Comparison of ENCODE assay signal across 8 mouse cellular contexts in genomic region chr1:179803513-179804139, GRCm38 (mm10). TPM values are rescaled to one million over a fixed set of nuclear protein-coding genes. Genes with fewer than 3 reads are reported as not detected.
DNase-seq lines count a peak whose midpoint lies in the region; ATAC-seq and TF ChIP-seq lines count a peak whose summit lies in the region.

Gene Ahctf1 (minus strand): TSS chr1:179803680.

- H3K4me3 ChIP-seq in ES-E14 (ENCODE audit: insufficient read depth in 1 of 2, low read depth in 1 of 2, low read length in 2 of 2, poor library complexity in 1 of 2, severe bottlenecking in 1 of 2), result peak within 1 kb of the TSS; percentile 73 to 93
- H3K4me3 ChIP-seq in forebrain, embryonic 15.5 days, result peak within 1 kb of the TSS; percentile 64
- peak within 1 kb of the TSS; percentile 65 for H3K4me3 ChIP-seq in lung, adult 2 months (replicated peaks; ENCODE audit: extremely low read depth, low read depth, low read length)

- in situ Hi-C loops in ES-E14 (cut with MboI; ENCODE audit: low sequenced_read_pairs in 2 of 2, unreplicated experiment in 2 of 2), result no loop called here

- intact Hi-C loops in heart, postnatal 25 days (cut with DNase I), result no loop called here

- no peaks in the 10 kb centered on the region; the same call in 1 of the 2 replicates for H3K36me3 ChIP-seq in ES-E14 (ENCODE audit: control insufficient read depth, insufficient read depth, low read length, poor library complexity, severe bottlenecking)
- H3K36me3 ChIP-seq in forebrain, embryonic 15.5 days, result no peaks in the 10 kb centered on the region

- H3K9me3 ChIP-seq in ES-E14 (ENCODE audit: control insufficient read depth, insufficient read depth, low read depth, low read length), result no peaks in the 10 kb centered on the region
- H3K9me3 ChIP-seq in forebrain, embryonic 15.5 days, result no peaks in the 10 kb centered on the region

- H3K27me3 ChIP-seq in forebrain, embryonic 15.5 days, result no peaks in the 10 kb centered on the region

- H3K27ac ChIP-seq in ES-E14 (ENCODE audit: insufficient read depth, low read depth, low read length, poor library complexity, severe bottlenecking), result peak within 1 kb of the TSS; percentile 92
- peak within 1 kb of the TSS; percentile 98 for H3K27ac ChIP-seq in forebrain, embryonic 15.5 days (replicated peaks)

- 0 out of 2 replicates have a peak, but pooled peaks have one; percentile 5 for TF ChIP-seq CTCF in lung, adult 2 months (IDR thresholded peaks at IDR 0.05; ENCODE audit: insufficient read depth, low read length)

- H3K4me2 ChIP-seq in forebrain, embryonic 15.5 days (replicated peaks), result peak within 1 kb of the TSS; percentile 71

- TF ChIP-seq POLR2A in lung, adult 2 months (IDR thresholded peaks at IDR 0.05; ENCODE audit: borderline replicate concordance, extremely low read depth, low read depth, low read length), result peak; percentile 95

- peak within 1 kb of the TSS; percentile 98 for H3K9ac ChIP-seq in ES-E14 (ENCODE audit: insufficient read depth, low read depth, low read length, poor library complexity, severe bottlenecking)
- peak within 1 kb of the TSS; percentile 90 for H3K9ac ChIP-seq in forebrain, embryonic 15.5 days (replicated peaks)

- WGBS in forebrain, embryonic 15.5 days, result under 1% methylated on average over 56 of the region's 56 CpGs
- under 1% methylated on average over 56 of the region's 56 CpGs for WGBS in lung, adult 2 months

- peaks cover 0 to 2% of the 10 kb centered on the region in 2 experiments; a peak in 2 of 4 replicates for H3K4me1 ChIP-seq in ES-E14 (ENCODE audit: control insufficient read depth in 2 of 2, insufficient read depth in 2 of 2, low read length in 2 of 2, poor library complexity in 1 of 2)
- peaks cover 24% of the 10 kb centered on the region for H3K4me1 ChIP-seq in forebrain, embryonic 15.5 days
- H3K4me1 ChIP-seq in lung, adult 2 months (ENCODE audit: control insufficient read depth, insufficient read depth, low read length), result peaks cover 9% of the 10 kb centered on the region; the same call in 1 of the 2 replicates

- ATAC-seq in forebrain, embryonic 15.5 days (replicated peaks), result peak; percentile 99
- peak; percentile 92 for ATAC-seq in neutrophil, adult 5-6 weeks (ENCODE audit: extremely low read depth, insufficient number of reproducible peaks, low FRiP score, poor library complexity, severe bottlenecking)

- peak; percentile 96 for DNase-seq in ES-E14 (ENCODE audit: low read depth, low spot score)
- peak; percentile 99 for DNase-seq in cerebellum, adult 11-12 months
- DNase-seq in heart, postnatal 25 days (ENCODE audit: low spot score), result peak; percentile 98
- DNase-seq in layer of hippocampus, adult 18-20 months (ENCODE audit: low spot score in 2 of 2), result peak; percentile 99
- peak; percentile 98 for DNase-seq in lung, adult 2 months
- DNase-seq in thymus, adult 18-20 months, result peak; percentile 89 to 93

TF ChIP-seq in ES-E14, 5 proteins besides CTCF, POLR2A, EP300 and RAD21:
- TF ChIP-seq ZC3H11A (IDR thresholded peaks at IDR 0.05; ENCODE audit: borderline replicate concordance, low read depth, low read length) (no peak), CHD2 (IDR thresholded peaks at IDR 0.05; ENCODE audit: low read depth, low read length) (peak; percentile 95), HCFC1 (IDR thresholded peaks at IDR 0.05; ENCODE audit: borderline replicate concordance, insufficient read depth, low read length) (peak; percentile 95), MAFK (IDR thresholded peaks at IDR 0.05; ENCODE audit: insufficient read depth, low read depth, low read length) (no peak), ZNF384 (IDR thresholded peaks at IDR 0.05; ENCODE audit: low read depth, low read length) (no peak)
TF ChIP-seq in ES-E14: peak in this region for 2.

RNA-seq across cellular contexts. Expression of gene Ahctf1, which starts in this region (rescaled TPM):
- 88.4 and 90.2 TPM in 2 replicates for total RNA-seq in ES-E14 (2012; rRNA removed)
- 19.8 and 22.2 TPM in 2 replicates for polyA plus RNA-seq in forebrain, embryonic 15.5 days (2015; fragmentation: Nextera tagmentation; extraction: Ambion mirVana)
- total RNA-seq in heart, postnatal 25 days (2021), result 10 to 100 TPM; 15.8 to 20.5 TPM
- 10 to 100 TPM; 41.2 to 43.1 TPM for total RNA-seq in layer of hippocampus, adult 18-20 months (2021)
- 5.3 and 6.9 TPM in 2 replicates for polyA plus RNA-seq in lung, adult 2 months (2012; rRNA removed)
- 77.2 and 99.0 TPM in 2 replicates for total RNA-seq in neutrophil, adult 5-6 weeks (2017)

Comparison
In these comparisons a context has a peak if more than half of its experiments do, and no peak if none do; other contexts are left out.
1. Peak in every context shown above with its lines: DNase-seq, ATAC-seq, H3K4me3 ChIP-seq and H3K27ac ChIP-seq.